Mouse (Mus musculus) CH12.LX (cell line): Measurements from ENCODE around the gene Stx8.

Experiments
- CTCF ChIP-seq, 2 experiments: IDR thresholded peaks in 1 of 2; conservative IDR thresholded peaks in 1 of 2; 2 replicates each; pipeline ENCODE4 v1.5.1; 2011 to 2012; ENCODE audit warnings: low read depth in 2 of 2, low read length in 2 of 2, improper control_type of control experiment in 1 of 2, inconsistent platforms in 1 of 2, mild to moderate bottlenecking in 1 of 2, moderate library complexity in 1 of 2
- EP300 ChIP-seq: IDR thresholded peaks from 2 replicates; pipeline ENCODE4 v1.6.1; 2011; ENCODE audit warnings: low read length, improper control_type of control experiment
- MAFK ChIP-seq: IDR thresholded peaks from 2 replicates; pipeline ENCODE4 v1.6.1; 2011; ENCODE audit warnings: low read length, improper control_type of control experiment; ENCODE audit not compliant: insufficient replicate concordance
- MAX ChIP-seq: IDR thresholded peaks from 2 replicates; pipeline ENCODE4 v1.6.1; 2011; ENCODE audit warnings: low read length, improper control_type of control experiment
- MEF2A ChIP-seq: IDR thresholded peaks from 2 replicates; pipeline ENCODE4 v1.6.1; 2014; ENCODE audit warnings: low read depth, mild to moderate bottlenecking, inconsistent platforms, low read length, improper control_type of control experiment, borderline replicate concordance
- NELFE ChIP-seq: IDR thresholded peaks from 2 replicates; pipeline ENCODE4 v1.6.1; 2011; ENCODE audit warnings: low read depth, low read length, improper control_type of control experiment
- POLR2A ChIP-seq: IDR thresholded peaks from 2 replicates; pipeline ENCODE4 v1.6.1; 2011; ENCODE audit warnings: low read depth, mild to moderate bottlenecking, improper control_type of control experiment, low read length
- RAD21 ChIP-seq: IDR thresholded peaks from 2 replicates; pipeline ENCODE4 v1.6.1; 2011; ENCODE audit warnings: low read depth, mild to moderate bottlenecking, low read length, improper control_type of control experiment, moderate library complexity
- RCOR1 ChIP-seq: conservative IDR thresholded peaks from 2 replicates; pipeline ENCODE4 v1.6.1; 2012; ENCODE audit warnings: low read depth, mild to moderate bottlenecking, inconsistent platforms, low read length, improper control_type of control experiment
- TBP ChIP-seq: conservative IDR thresholded peaks from 2 replicates; pipeline ENCODE4 v1.6.1; 2011; ENCODE audit warnings: low read depth, low read length, improper control_type of control experiment
- TCF12 ChIP-seq: IDR thresholded peaks from 2 replicates; pipeline ENCODE4 v1.6.1; 2014; ENCODE audit warnings: low read depth, mild to moderate bottlenecking, inconsistent platforms, low read length, improper control_type of control experiment
- USF2 ChIP-seq: conservative IDR thresholded peaks from 2 replicates; pipeline ENCODE4 v1.6.1; 2011; ENCODE audit warnings: low read depth, low read length, improper control_type of control experiment
- ZKSCAN1 ChIP-seq: IDR thresholded peaks from 2 replicates; pipeline ENCODE4 v1.6.1; 2012; ENCODE audit warnings: low read depth, inconsistent platforms, low read length, improper control_type of control experiment, borderline replicate concordance

GRCm38 (mm10) chr11:68049261-68050165 lies 83.5 kb downstream of the Stx8 start:
- no peak for TF ChIP-seq EP300
- no peak for TF ChIP-seq TBP
- TF ChIP-seq POLR2A: no peak
- no peak for TF ChIP-seq RCOR1
- no peak for TF ChIP-seq RAD21
- no peak for TF ChIP-seq TCF12
- TF ChIP-seq CTCF (conservative IDR thresholded peaks at IDR 0.05 in 1 of 2, IDR thresholded peaks at IDR 0.05 in 1 of 2; ENCODE audit: low read depth in 2 of 2, low read length in 2 of 2): no peak
- no peak for TF ChIP-seq NELFE
- TF ChIP-seq ZKSCAN1: no peak
- no peak for TF ChIP-seq MEF2A
- no peak for TF ChIP-seq MAFK
- TF ChIP-seq USF2: no peak
- no peak for TF ChIP-seq MAX
